Mouse (Mus musculus) cortical plate, adult 2 months (tissue): Measurements from ENCODE around the gene Col5a1.

ENCODE experiments used
- CTCF ChIP-seq: fragments of 200-500 bp; IDR thresholded peaks from 2 replicates; pipeline ENCODE4 v1.5.1; 2011; ENCODE audit warnings: mild to moderate bottlenecking, control low read depth, low read length; ENCODE audit not compliant: insufficient read depth; ENCODE audit errors: extremely low read depth
- POLR2A ChIP-seq: fragments of 200-500 bp; IDR thresholded peaks from 2 replicates; pipeline ENCODE4 v1.6.1; 2011; ENCODE audit warnings: mild to moderate bottlenecking, low read length, control low read depth; ENCODE audit not compliant: insufficient read depth; ENCODE audit errors: extremely low read depth

GRCm38 (mm10) chr2:27902318-27902717 lies 16.1 kb downstream of the Col5a1 start:
- TF ChIP-seq POLR2A (no peak), CTCF (no peak)
